ENCODE assay signal across 28 mouse cellular contexts in the genomic region with DNA sequence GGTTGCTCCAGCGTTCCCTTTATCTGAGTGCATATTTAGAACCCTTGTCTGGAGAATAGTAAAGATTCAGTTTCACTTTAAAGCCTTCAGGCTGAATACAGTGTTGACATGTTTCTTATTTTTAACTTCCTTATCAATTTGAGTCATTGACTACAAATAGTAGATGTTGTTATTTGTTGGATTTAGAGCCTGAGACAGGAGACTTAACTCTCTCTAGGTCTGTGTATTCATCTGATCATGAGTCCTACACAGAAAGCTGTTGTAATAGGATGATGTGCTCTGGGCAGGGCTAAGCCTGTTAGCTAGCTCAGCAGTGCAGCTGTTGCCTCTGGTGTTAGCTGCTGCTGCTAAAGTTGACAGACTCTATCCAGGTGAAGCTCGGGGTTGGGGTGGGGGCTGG. TPM values are rescaled to one million over a fixed set of nuclear protein-coding genes. Genes with fewer than 3 reads are reported as not detected.
DNase-seq lines count a peak whose midpoint lies in the region; ATAC-seq and TF ChIP-seq lines count a peak whose summit lies in the region.
"Had no signal": no experiment of that assay in that cellular context is flagged by ENCODE, and none has a peak within 500 bp of the region (broad histone marks: within the 10 kb centered on the region; RNA-seq: fewer than 3 reads in every experiment).

No protein-coding gene starts in this region.

- no peak; the same call in 1 of the 2 replicates for ATAC-seq in heart, embryonic 13.5 days (ENCODE audit: extremely low read depth, insufficient number of reproducible peaks, low FRiP score, low TSS enrichment)
- peak; percentile 58; the same call in 1 of the 2 replicates for ATAC-seq in limb, embryonic 13.5 days (ENCODE audit: low FRiP score, low read depth)
- peak; percentile 51; the same call in 1 of the 2 replicates for ATAC-seq in embryonic facial prominence, embryonic 14.5 days (ENCODE audit: low read depth)
- ATAC-seq in stomach, postnatal 0 days (ENCODE audit: low FRiP score, low TSS enrichment): peak; percentile 58; the same call in 1 of the 2 replicates
- ATAC-seq: forebrain, embryonic 15.5 days had no signal

- H3K27me3 ChIP-seq in heart, embryonic 13.5 days (replicated peaks): no peaks in the 10 kb centered on the region
- H3K27me3 ChIP-seq in limb, embryonic 13.5 days: no peaks in the 10 kb centered on the region
- H3K27me3 ChIP-seq in limb, embryonic 10.5 days (ENCODE audit: low read depth, poor library complexity, severe bottlenecking): no peaks in the 10 kb centered on the region
- H3K27me3 ChIP-seq in embryonic facial prominence, embryonic 14.5 days (replicated peaks; ENCODE audit: control insufficient read depth, insufficient read depth, low read length): no peaks in the 10 kb centered on the region
- H3K27me3 ChIP-seq in stomach, postnatal 0 days (ENCODE audit: control insufficient read depth, insufficient read depth, low read length): no peaks in the 10 kb centered on the region
- H3K27me3 ChIP-seq: forebrain, embryonic 15.5 days; hindbrain, embryonic 15.5 days; liver, embryonic 15.5 days; neural tube, embryonic 13.5 days had no signal

- no peak for TF ChIP-seq CTCF in stomach, postnatal 0 days (IDR thresholded peaks at IDR 0.05; ENCODE audit: low read depth)

- DNase-seq in heart, postnatal 25 days (ENCODE audit: low spot score): no peak
- no peak for DNase-seq in limb, embryonic 10.5 days (ENCODE audit: low spot score)
- DNase-seq in embryonic facial prominence, embryonic 14.5 days (ENCODE audit: low spot score): peak; percentile 68
- DNase-seq in stomach, postnatal 0 days (ENCODE audit: low spot score): no peak
- no peak for DNase-seq in urinary bladder, adult 2 months (ENCODE audit: low spot score)
- DNase-seq: adrenal gland, postnatal 10 days; B cell, adult 2 months; cerebellum, adult 8-10 months; cerebellum, postnatal 25 days; gastrocnemius, postnatal 25 days; kidney, adult 18-20 months; kidney, postnatal 4 days; left cerebral cortex, postnatal 4 days; lung, postnatal 36 days; right cerebral cortex, adult 18-20 months; spleen, adult 18-20 months; thymus, adult 18-20 months; thymus, postnatal 25 days had no signal

- no peak overlapping the region for H3K4me3 ChIP-seq in heart, embryonic 13.5 days
- no peak overlapping the region for H3K4me3 ChIP-seq in limb, embryonic 13.5 days
- no peak overlapping the region for H3K4me3 ChIP-seq in limb, embryonic 10.5 days
- no peak overlapping the region for H3K4me3 ChIP-seq in embryonic facial prominence, embryonic 14.5 days (ENCODE audit: low read depth, low read length)
- H3K4me3 ChIP-seq in stomach, postnatal 0 days (ENCODE audit: low read depth, low read length): no peak overlapping the region
- H3K4me3 ChIP-seq: forebrain, embryonic 10.5 days; forebrain, embryonic 15.5 days; hindbrain, embryonic 10.5 days; hindbrain, embryonic 15.5 days; liver, embryonic 15.5 days; neural tube, embryonic 13.5 days had no signal

- peaks cover 40% of the 10 kb centered on the region for H3K4me1 ChIP-seq in heart, embryonic 13.5 days
- peaks cover 7% of the 10 kb centered on the region for H3K4me1 ChIP-seq in limb, embryonic 13.5 days
- H3K4me1 ChIP-seq in limb, embryonic 10.5 days: peaks cover 6% of the 10 kb centered on the region; the same call in 1 of the 2 replicates
- 0 out of 2 replicates have a peak, but pooled peaks cover 7% of the 10 kb centered on the region for H3K4me1 ChIP-seq in embryonic facial prominence, embryonic 14.5 days (ENCODE audit: control insufficient read depth, insufficient read depth, low read length)
- no peaks in the 10 kb centered on the region for H3K4me1 ChIP-seq in stomach, postnatal 0 days (replicated peaks; ENCODE audit: control insufficient read depth, insufficient read depth)
- H3K4me1 ChIP-seq: forebrain, embryonic 10.5 days had no signal

- intact Hi-C loops in heart, postnatal 25 days (cut with DNase I): no loop called here

- peak overlapping the region; percentile 62 for H3K27ac ChIP-seq in heart, embryonic 13.5 days (replicated peaks)
- H3K27ac ChIP-seq in limb, embryonic 13.5 days: no peak overlapping the region
- no peak overlapping the region for H3K27ac ChIP-seq in limb, embryonic 10.5 days
- no peak overlapping the region for H3K27ac ChIP-seq in embryonic facial prominence, embryonic 14.5 days (replicated peaks; ENCODE audit: low read depth, low read length)
- H3K27ac ChIP-seq in stomach, postnatal 0 days (replicated peaks): no peak overlapping the region
- H3K27ac ChIP-seq: forebrain, embryonic 10.5 days; forebrain, embryonic 15.5 days; hindbrain, embryonic 10.5 days; hindbrain, embryonic 15.5 days; liver, embryonic 15.5 days; neural tube, embryonic 13.5 days had no signal

- H3K9me3 ChIP-seq in heart, embryonic 13.5 days: no peaks in the 10 kb centered on the region
- H3K9me3 ChIP-seq in limb, embryonic 13.5 days: no peaks in the 10 kb centered on the region
- no peaks in the 10 kb centered on the region for H3K9me3 ChIP-seq in limb, embryonic 10.5 days (replicated peaks)
- no peaks in the 10 kb centered on the region for H3K9me3 ChIP-seq in embryonic facial prominence, embryonic 14.5 days (ENCODE audit: control insufficient read depth, low read length)
- H3K9me3 ChIP-seq in stomach, postnatal 0 days (ENCODE audit: control insufficient read depth, low read length): no peaks in the 10 kb centered on the region
- H3K9me3 ChIP-seq: forebrain, embryonic 10.5 days; forebrain, embryonic 15.5 days; G1E; hindbrain, embryonic 10.5 days; hindbrain, embryonic 15.5 days; liver, embryonic 15.5 days; neural tube, embryonic 13.5 days had no signal

- TF ChIP-seq EP300 in stomach, postnatal 0 days (optimal IDR thresholded peaks at IDR 0.05): no peak

- peaks cover 20% of the 10 kb centered on the region for H3K36me3 ChIP-seq in heart, embryonic 13.5 days
- H3K36me3 ChIP-seq in limb, embryonic 13.5 days: peaks cover 34% of the 10 kb centered on the region
- peaks cover 39% of the 10 kb centered on the region for H3K36me3 ChIP-seq in limb, embryonic 10.5 days
- H3K36me3 ChIP-seq in embryonic facial prominence, embryonic 14.5 days (ENCODE audit: control insufficient read depth, insufficient read depth, low read length): peaks cover 4% of the 10 kb centered on the region; the same call in 1 of the 2 replicates
- H3K36me3 ChIP-seq in stomach, postnatal 0 days (ENCODE audit: control insufficient read depth, insufficient read depth, low read length): peaks cover 2% of the 10 kb centered on the region; the same call in 1 of the 2 replicates
- H3K36me3 ChIP-seq: forebrain, embryonic 15.5 days; hindbrain, embryonic 15.5 days; liver, embryonic 15.5 days had no signal

- 53% methylated on average over 2 of the region's 2 CpGs for WGBS in heart, embryonic 13.5 days
- 76% methylated on average over 2 of the region's 2 CpGs for WGBS in limb, embryonic 13.5 days
- 90% methylated on average over 2 of the region's 2 CpGs for WGBS in limb, embryonic 10.5 days
- WGBS in embryonic facial prominence, embryonic 14.5 days: 78% methylated on average over 2 of the region's 2 CpGs
- WGBS in stomach, postnatal 0 days: 79% methylated on average over 2 of the region's 2 CpGs

- H3K4me2 ChIP-seq in heart, embryonic 13.5 days: peak overlapping the region; percentile 30
- H3K4me2 ChIP-seq in limb, embryonic 13.5 days (replicated peaks): no peak overlapping the region
- no peak overlapping the region for H3K4me2 ChIP-seq in embryonic facial prominence, embryonic 14.5 days (ENCODE audit: low read depth, low read length)
- no peak overlapping the region for H3K4me2 ChIP-seq in stomach, postnatal 0 days (replicated peaks; ENCODE audit: low read depth)
- H3K4me2 ChIP-seq: forebrain, embryonic 15.5 days; hindbrain, embryonic 15.5 days; liver, embryonic 15.5 days; midbrain, embryonic 11.5 days; neural tube, embryonic 13.5 days had no signal

- H3K9ac ChIP-seq in heart, embryonic 13.5 days: no peak overlapping the region
- H3K9ac ChIP-seq in limb, embryonic 13.5 days: no peak overlapping the region
- no peak overlapping the region for H3K9ac ChIP-seq in embryonic facial prominence, embryonic 14.5 days (ENCODE audit: low read depth, low read length)
- no peak overlapping the region for H3K9ac ChIP-seq in stomach, postnatal 0 days (ENCODE audit: low read length)
- H3K9ac ChIP-seq: forebrain, embryonic 15.5 days; hindbrain, embryonic 15.5 days; liver, embryonic 15.5 days; neural tube, embryonic 13.5 days had no signal

RNA-seq across cellular contexts. Expression of a gene that starts 25.3 kb away (rescaled TPM):
- polyA plus RNA-seq in heart, embryonic 13.5 days (2015; fragmentation: Nextera tagmentation; extraction: Ambion mirVana): 110 and 122 TPM in 2 replicates
- 100 to 1,000 TPM; 135 TPM for total RNA-seq in heart, postnatal 25 days (2021)
- polyA plus RNA-seq in limb, embryonic 13.5 days (2015; fragmentation: Nextera tagmentation; extraction: Ambion mirVana): 84.0 and 86.6 TPM in 2 replicates
- 81.7 and 95.4 TPM in 2 replicates for polyA plus RNA-seq in limb, embryonic 10.5 days (2016; fragmentation: Nextera tagmentation; extraction: Ambion mirVana)
- polyA plus RNA-seq in embryonic facial prominence, embryonic 14.5 days (2014; fragmentation: Nextera tagmentation; extraction: Ambion mirVana): 78.0 and 91.0 TPM in 2 replicates
- polyA plus RNA-seq in stomach, postnatal 0 days (2015; fragmentation: Nextera tagmentation; extraction: Ambion mirVana): 81.2 and 85.7 TPM in 2 replicates
- polyA plus RNA-seq in urinary bladder, adult 2 months (2012; rRNA removed): 47.7 and 52.3 TPM in 2 replicates
